Mouse (Mus musculus): ENCODE results near the gene Ifitm1. TPM values are rescaled to one million over a fixed set of nuclear protein-coding genes. Genes with fewer than 3 reads are reported as not detected.
"Not testable (repeated sequence)": the region's sequence is repeated elsewhere in the genome, so short reads cannot be mapped to it uniquely, and the experiment has no call there.

The Ifitm1 gene
- polyA plus RNA-seq, 1 experiment from 2014 or later = 91.5 TPM

GRCm38 (mm10) chr7:141006446-141006845 lies 39.4 kb downstream of the Ifitm1 start:
- H3K4me1 ChIP-seq = peaks cover 31% of the 10 kb centered on the region
- H3K27me3 ChIP-seq = no peaks in the 10 kb centered on the region
- H3K4me2 ChIP-seq = no peak overlapping the region
- H3K27ac ChIP-seq = no peak overlapping the region
- no peaks in the 10 kb centered on the region for H3K9me3 ChIP-seq
- no peak overlapping the region for H3K9ac ChIP-seq
- no peaks in the 10 kb centered on the region for H3K36me3 ChIP-seq
- 87% methylated on average over 6 of the region's 6 CpGs for WGBS
- ATAC-seq (ENCODE audit: insufficient number of reproducible peaks, insufficient read depth, low FRiP score, low TSS enrichment, low read depth) = no peak
- no peak overlapping the region for H3K4me3 ChIP-seq

GRCm38 (mm10) chr7:141006914-141007313 lies 39.9 kb downstream of the Ifitm1 start:
- Histone ChIP-seq H3K4me2 (no peak overlapping the region), H3K4me3 (no peak overlapping the region), H3K4me1 (peaks cover 31% of the 10 kb centered on the region), H3K9me3 (no peaks in the 10 kb centered on the region), H3K36me3 (no peaks in the 10 kb centered on the region), H3K27me3 (no peaks in the 10 kb centered on the region), H3K9ac (no peak overlapping the region), H3K27ac (no peak overlapping the region)
- no peak for ATAC-seq (ENCODE audit: insufficient number of reproducible peaks, insufficient read depth, low FRiP score, low TSS enrichment, low read depth)
- WGBS = 89% methylated on average over 5 of the region's 5 CpGs

- Histone ChIP-seq H3K4me3 (peak overlapping the region; percentile 21; the same call in 1 of the 2 replicates), H3K9ac (0 out of 2 replicates have a peak overlapping the region, but pooled peaks have one; percentile 27), H3K4me2 (peak overlapping the region; percentile 64), H3K27me3 (no peaks in the 10 kb centered on the region), H3K9me3 (no peaks in the 10 kb centered on the region), H3K4me1 (peaks cover 31% of the 10 kb centered on the region), H3K36me3 (no peaks in the 10 kb centered on the region), H3K27ac (peak overlapping the region; percentile 55)
- ATAC-seq (ENCODE audit: insufficient number of reproducible peaks, insufficient read depth, low FRiP score, low TSS enrichment, low read depth) = no peak
- 6% methylated on average over 7 of the region's 7 CpGs for WGBS
These were observed 41.3 kb downstream of the Ifitm1 start for GRCm38 (mm10) chr7:141008312-141008761.

- ATAC-seq (ENCODE audit: insufficient number of reproducible peaks, insufficient read depth, low FRiP score, low TSS enrichment, low read depth) = no peak
- 8% methylated on average over 20 of the region's 20 CpGs for WGBS
- peak overlapping the region; percentile 64 for H3K4me2 ChIP-seq
- no peaks in the 10 kb centered on the region for H3K9me3 ChIP-seq
- H3K27me3 ChIP-seq = no peaks in the 10 kb centered on the region
- H3K36me3 ChIP-seq = no peaks in the 10 kb centered on the region
- peak overlapping the region; percentile 21 for H3K4me3 ChIP-seq
- H3K27ac ChIP-seq = peak overlapping the region; percentile 60
- peaks cover 31% of the 10 kb centered on the region for H3K4me1 ChIP-seq
- H3K9ac ChIP-seq = 0 out of 2 replicates have a peak overlapping the region, but pooled peaks have one; percentile 27
These were observed 42.1 kb downstream of the Ifitm1 start for GRCm38 (mm10) chr7:141008938-141009660.

GRCm38 (mm10) chr7:141009665-141010064 lies 42.6 kb downstream of the Ifitm1 start:
- H3K9ac ChIP-seq = peak overlapping the region; percentile 66
- WGBS = 85% methylated on average over 9 of the region's 9 CpGs
- H3K27me3 ChIP-seq = no peaks in the 10 kb centered on the region
- peaks cover 31% of the 10 kb centered on the region for H3K4me1 ChIP-seq
- no peak overlapping the region for H3K27ac ChIP-seq
- H3K4me2 ChIP-seq = peak overlapping the region; percentile 64
- H3K36me3 ChIP-seq = no peaks in the 10 kb centered on the region
- H3K9me3 ChIP-seq = no peaks in the 10 kb centered on the region
- H3K4me3 ChIP-seq = peak overlapping the region; percentile 42
- ATAC-seq (ENCODE audit: insufficient number of reproducible peaks, insufficient read depth, low FRiP score, low TSS enrichment, low read depth) = no peak

- peaks cover 31% of the 10 kb centered on the region for H3K4me1 ChIP-seq
- ATAC-seq (ENCODE audit: insufficient number of reproducible peaks, insufficient read depth, low FRiP score, low TSS enrichment, low read depth) = no peak
- H3K9me3 ChIP-seq = no peaks in the 10 kb centered on the region
- no peaks in the 10 kb centered on the region for H3K36me3 ChIP-seq
- no peaks in the 10 kb centered on the region for H3K27me3 ChIP-seq
- H3K4me2 ChIP-seq = peak within 1 kb of the TSS; percentile 64
- peak within 1 kb of the TSS; percentile 78 for H3K27ac ChIP-seq
- 6% methylated on average over 10 of the region's 10 CpGs for WGBS
- H3K4me3 ChIP-seq = peak within 1 kb of the TSS; percentile 42
- H3K9ac ChIP-seq = peak within 1 kb of the TSS; percentile 66
These were observed 43.6 kb downstream of the Ifitm1 start, which contains the start of gene Ifitm3 for GRCm38 (mm10) chr7:141010593-141010992. Ifitm3 (minus strand) TSS chr7:141010770.

GRCm38 (mm10) chr7:141011238-141011770 lies 44.3 kb downstream of the Ifitm1 start:
- 88% methylated on average over 7 of the region's 7 CpGs for WGBS
- H3K4me3 ChIP-seq = no peak overlapping the region
- peaks cover 31% of the 10 kb centered on the region for H3K4me1 ChIP-seq
- no peak for ATAC-seq (ENCODE audit: insufficient number of reproducible peaks, insufficient read depth, low FRiP score, low TSS enrichment, low read depth)
- no peaks in the 10 kb centered on the region for H3K36me3 ChIP-seq
- no peaks in the 10 kb centered on the region for H3K9me3 ChIP-seq
- H3K27me3 ChIP-seq = no peaks in the 10 kb centered on the region
- H3K9ac ChIP-seq = no peak overlapping the region
- peak overlapping the region; percentile 64; the same call in 1 of the 2 replicates for H3K4me2 ChIP-seq
- peak overlapping the region; percentile 78; the same call in 1 of the 2 replicates for H3K27ac ChIP-seq

- 83% methylated on average over 10 of the region's 10 CpGs for WGBS
- no peak overlapping the region for H3K4me3 ChIP-seq
- no peak overlapping the region for H3K27ac ChIP-seq
- no peaks in the 10 kb centered on the region for H3K9me3 ChIP-seq
- H3K27me3 ChIP-seq = no peaks in the 10 kb centered on the region
- ATAC-seq (ENCODE audit: insufficient number of reproducible peaks, insufficient read depth, low FRiP score, low TSS enrichment, low read depth) = no peak
- H3K36me3 ChIP-seq = no peaks in the 10 kb centered on the region
- no peak overlapping the region for H3K9ac ChIP-seq
- no peaks in the 10 kb centered on the region for H3K4me1 ChIP-seq
- no peak overlapping the region for H3K4me2 ChIP-seq
These were observed 50.0 kb downstream of the Ifitm1 start for GRCm38 (mm10) chr7:141016707-141017697.

- not testable (repeated sequence) for H3K9ac ChIP-seq; H3K27me3 ChIP-seq; H3K9me3 ChIP-seq; H3K27ac ChIP-seq; H3K4me2 ChIP-seq; ATAC-seq (ENCODE audit: insufficient number of reproducible peaks, insufficient read depth, low FRiP score, low TSS enrichment, low read depth); H3K4me3 ChIP-seq; H3K36me3 ChIP-seq; H3K4me1 ChIP-seq
- WGBS = 80% methylated on average over 1 of the region's 1 CpGs
These were observed 50.8 kb downstream of the Ifitm1 start, which contains the start of gene Ifitm6 for GRCm38 (mm10) chr7:141017824-141018223. Ifitm6 (minus strand) TSS chr7:141017924.

- 91% methylated on average over 5 of the region's 5 CpGs for WGBS
- no peaks in the 10 kb centered on the region for H3K36me3 ChIP-seq
- no peaks in the 10 kb centered on the region for H3K9me3 ChIP-seq
- no peak overlapping the region for H3K4me3 ChIP-seq
- H3K9ac ChIP-seq = no peak overlapping the region
- H3K4me2 ChIP-seq = no peak overlapping the region
- no peak overlapping the region for H3K27ac ChIP-seq
- no peaks in the 10 kb centered on the region for H3K27me3 ChIP-seq
- H3K4me1 ChIP-seq = no peaks in the 10 kb centered on the region
- no peak for ATAC-seq (ENCODE audit: insufficient number of reproducible peaks, insufficient read depth, low FRiP score, low TSS enrichment, low read depth)
These were observed 52.0 kb downstream of the Ifitm1 start for GRCm38 (mm10) chr7:141019028-141019427.
